Mouse (Mus musculus): Measurements from ENCODE around the gene Tbk1. TPM values are rescaled to one million over a fixed set of nuclear protein-coding genes. Genes with fewer than 3 reads are reported as not detected.

Tbk1 gene
- polyA plus RNA-seq, 2 experiments: 13.6 to 17.1 TPM

DNA sequence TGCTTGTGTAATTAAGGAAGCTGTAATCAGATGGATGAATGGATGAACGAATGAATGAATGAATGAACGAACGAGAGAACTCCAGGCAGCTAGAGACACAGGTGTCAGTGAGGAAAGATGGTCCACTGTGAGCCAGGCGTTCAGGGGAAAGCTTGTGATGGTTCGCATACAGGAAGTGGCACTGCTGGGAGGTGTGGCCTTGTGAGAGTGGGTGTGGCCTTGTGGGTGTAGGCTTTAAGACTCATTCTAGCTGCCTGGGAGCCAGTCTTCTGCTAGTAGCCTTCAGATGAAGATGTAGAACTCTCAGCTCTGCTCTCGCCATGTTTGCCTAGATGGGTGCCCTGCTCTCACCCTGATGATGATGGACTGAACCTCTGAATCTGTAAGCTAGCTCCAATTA is 59.5 kb downstream of the Tbk1 start:
- no peak overlapping the region for H3K27ac ChIP-seq
- H3K9ac ChIP-seq (replicated peaks): no peak overlapping the region
- peaks cover 0 to 3% of the 10 kb centered on the region in 2 experiments; a peak in 2 of 4 replicates for H3K4me1 ChIP-seq (replicated peaks; ENCODE audit: control insufficient read depth in 2 of 2, insufficient read depth in 2 of 2, low read length in 1 of 2)
- H3K4me2 ChIP-seq (ENCODE audit: low read depth): no peak overlapping the region
- no peak for ATAC-seq (ENCODE audit: insufficient read depth)
- 65% methylated on average over 6 of the region's 6 CpGs for WGBS (ENCODE audit: insufficient replicate concordance)
- peaks cover 1% of the 10 kb centered on the region; the same call in 1 of the 2 replicates for H3K27me3 ChIP-seq (ENCODE audit: control insufficient read depth, insufficient read depth, low read length)
- no peak overlapping the region for H3K4me3 ChIP-seq (ENCODE audit: insufficient read depth in 1 of 2, low read depth in 2 of 2, low read length in 2 of 2)
- TF ChIP-seq CTCF (IDR thresholded peaks at IDR 0.05; ENCODE audit: low read depth) (no peak), EP300 (IDR thresholded peaks at IDR 0.05; ENCODE audit: low read depth) (no peak)
- H3K9me3 ChIP-seq (ENCODE audit: control insufficient read depth, low read length): peaks cover 2% of the 10 kb centered on the region; the same call in 1 of the 2 replicates
- DNase-seq (ENCODE audit: low read depth in 3 of 3, low spot score in 3 of 3): no peak
- no peaks in the 10 kb centered on the region for H3K36me3 ChIP-seq (replicated peaks; ENCODE audit: control insufficient read depth, insufficient read depth, low read depth)

DNA sequence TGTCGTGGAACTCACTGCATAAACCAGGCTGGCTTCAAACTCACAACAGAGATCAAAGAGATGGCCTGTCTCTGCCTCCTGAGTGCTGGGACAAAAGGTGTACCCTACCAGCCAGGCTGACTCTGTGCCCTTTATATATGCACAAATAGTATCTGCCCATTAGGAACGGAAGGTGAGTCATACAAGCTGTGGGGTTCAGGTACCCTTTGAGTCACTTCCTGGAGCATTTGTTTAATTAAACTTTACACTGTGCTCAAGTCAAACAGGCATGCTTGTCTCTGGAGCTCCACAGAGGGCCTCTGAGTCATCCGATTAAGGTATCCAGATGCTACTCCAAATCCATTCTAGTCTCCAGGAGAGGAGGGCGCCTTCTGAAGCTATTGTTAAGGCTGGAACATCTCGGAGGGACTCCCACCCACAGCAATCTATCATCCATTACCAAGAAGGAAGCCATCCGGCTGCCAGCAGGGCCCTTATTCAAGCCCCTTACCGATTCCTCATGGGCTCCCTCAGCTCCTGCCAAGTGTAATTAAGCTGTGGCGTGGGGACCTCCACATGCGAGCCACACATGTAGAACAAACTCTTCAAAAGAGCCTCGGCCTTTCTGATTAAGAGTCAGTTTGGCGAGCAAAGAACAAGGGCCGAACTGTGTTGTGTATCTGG is 65.5 kb downstream of the Tbk1 start:
- peaks cover 0 to 3% of the 10 kb centered on the region in 2 experiments; a peak in 2 of 4 replicates for H3K4me1 ChIP-seq (replicated peaks; ENCODE audit: control insufficient read depth in 2 of 2, insufficient read depth in 2 of 2, low read length in 1 of 2)
- TF ChIP-seq EP300 (IDR thresholded peaks at IDR 0.05; ENCODE audit: low read depth) (no peak), CTCF (IDR thresholded peaks at IDR 0.05; ENCODE audit: low read depth) (no peak)
- H3K4me2 ChIP-seq (ENCODE audit: low read depth): no peak overlapping the region
- no peak overlapping the region for H3K4me3 ChIP-seq (ENCODE audit: insufficient read depth in 1 of 2, low read depth in 2 of 2, low read length in 2 of 2)
- ATAC-seq (ENCODE audit: insufficient read depth) (0 out of 2 replicates have a peak, but pooled peaks have one; percentile 8), DNase-seq (ENCODE audit: low read depth in 3 of 3, low spot score in 3 of 3) (no peak)
- H3K9ac ChIP-seq (replicated peaks): no peak overlapping the region
- no peak overlapping the region for H3K27ac ChIP-seq
- WGBS (ENCODE audit: insufficient replicate concordance): 59% methylated on average over 12 of the region's 12 CpGs
- H3K27me3 ChIP-seq (ENCODE audit: control insufficient read depth, insufficient read depth, low read length): no peaks in the 10 kb centered on the region
- no peaks in the 10 kb centered on the region for H3K9me3 ChIP-seq (ENCODE audit: control insufficient read depth, low read length)
- H3K36me3 ChIP-seq (replicated peaks; ENCODE audit: control insufficient read depth, insufficient read depth, low read depth): no peaks in the 10 kb centered on the region

DNA sequence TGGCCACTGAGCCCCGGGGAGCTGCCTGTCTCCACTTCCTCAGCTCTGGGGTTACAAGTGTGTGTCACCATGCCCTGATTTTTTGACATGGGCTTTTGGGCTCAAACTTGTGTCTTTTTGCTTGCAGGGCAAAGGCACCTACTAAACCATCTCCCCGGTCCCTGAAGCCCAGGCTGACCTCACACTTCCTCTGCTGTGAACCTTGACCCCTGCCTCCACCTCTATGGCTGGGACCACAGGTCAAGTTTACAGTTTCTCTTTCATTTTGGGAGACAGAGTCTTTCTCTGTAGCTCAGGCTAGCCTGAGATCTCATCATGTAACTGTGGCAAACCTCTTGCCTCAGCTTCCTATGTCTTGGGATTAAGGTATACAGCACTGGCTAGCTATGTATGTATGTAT is 66.9 kb downstream of the Tbk1 start:
- Histone ChIP-seq H3K4me2 (ENCODE audit: low read depth) (no peak overlapping the region), H3K4me1 (replicated peaks; ENCODE audit: control insufficient read depth in 2 of 2, insufficient read depth in 2 of 2, low read length in 1 of 2) (peaks cover 0 to 5% of the 10 kb centered on the region in 2 experiments; a peak in 2 of 4 replicates), H3K36me3 (replicated peaks; ENCODE audit: control insufficient read depth, insufficient read depth, low read depth) (no peaks in the 10 kb centered on the region), H3K9me3 (ENCODE audit: control insufficient read depth, low read length) (no peaks in the 10 kb centered on the region), H3K27ac (no peak overlapping the region), H3K4me3 (ENCODE audit: insufficient read depth in 1 of 2, low read depth in 2 of 2, low read length in 2 of 2) (no peak overlapping the region), H3K27me3 (ENCODE audit: control insufficient read depth, insufficient read depth, low read length) (no peaks in the 10 kb centered on the region), H3K9ac (replicated peaks) (no peak overlapping the region)
- DNase-seq (ENCODE audit: low read depth in 3 of 3, low spot score in 3 of 3): no peak
- ATAC-seq (ENCODE audit: insufficient read depth): no peak
- 39% methylated on average over 2 of the region's 2 CpGs for WGBS (ENCODE audit: insufficient replicate concordance)
- TF ChIP-seq EP300 (IDR thresholded peaks at IDR 0.05; ENCODE audit: low read depth): no peak
- TF ChIP-seq CTCF (IDR thresholded peaks at IDR 0.05; ENCODE audit: low read depth): no peak

DNA sequence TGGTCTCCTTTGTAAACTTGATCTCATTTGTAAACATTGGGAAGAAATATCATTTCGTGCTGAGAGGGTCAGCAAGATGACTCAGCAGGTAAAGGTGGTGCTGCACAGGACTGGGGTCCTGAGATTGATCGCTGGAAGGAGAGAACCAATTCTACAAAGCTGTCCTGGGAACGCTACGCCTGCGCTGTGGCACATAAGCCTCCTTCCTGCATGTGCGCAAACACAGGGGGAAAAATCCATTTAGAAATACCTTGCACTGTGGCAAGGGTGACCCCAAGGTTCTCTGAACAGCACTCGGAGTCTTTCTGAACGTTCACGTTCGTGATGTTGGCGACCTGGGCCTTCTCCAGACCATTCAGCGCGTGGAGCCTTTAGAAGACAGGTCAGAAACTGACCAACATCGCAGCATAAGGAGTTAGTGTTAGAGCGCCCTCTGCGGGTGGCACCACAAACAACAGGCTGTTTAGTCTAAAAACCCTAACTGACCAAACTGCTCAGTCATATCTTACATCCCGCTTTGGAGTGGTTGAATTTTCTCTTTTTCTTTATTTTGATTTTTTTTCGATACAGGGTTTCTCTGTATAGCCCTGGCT is 70.5 kb downstream of the Tbk1 start:
- Histone ChIP-seq H3K4me1 (replicated peaks; ENCODE audit: control insufficient read depth in 2 of 2, insufficient read depth in 2 of 2, low read length in 1 of 2) (peaks cover 0 to 3% of the 10 kb centered on the region in 2 experiments; a peak in 2 of 4 replicates), H3K4me2 (ENCODE audit: low read depth) (peak overlapping the region; percentile 20; the same call in 1 of the 2 replicates), H3K27ac (no peak overlapping the region), H3K36me3 (replicated peaks; ENCODE audit: control insufficient read depth, insufficient read depth, low read depth) (no peaks in the 10 kb centered on the region), H3K9me3 (ENCODE audit: control insufficient read depth, low read length) (no peaks in the 10 kb centered on the region), H3K4me3 (ENCODE audit: insufficient read depth in 1 of 2, low read depth in 2 of 2, low read length in 2 of 2) (no peak overlapping the region), H3K9ac (replicated peaks) (no peak overlapping the region), H3K27me3 (ENCODE audit: control insufficient read depth, insufficient read depth, low read length) (no peaks in the 10 kb centered on the region)
- ATAC-seq (ENCODE audit: insufficient read depth) (peak; percentile 60; the same call in 1 of the 2 replicates), DNase-seq (ENCODE audit: low read depth in 3 of 3, low spot score in 3 of 3) (peak; percentile 54 to 62 (median 61))
- TF ChIP-seq CTCF (IDR thresholded peaks at IDR 0.05; ENCODE audit: low read depth) (peak; percentile 93), EP300 (IDR thresholded peaks at IDR 0.05; ENCODE audit: low read depth) (no peak)
- WGBS (ENCODE audit: insufficient replicate concordance): 28% methylated on average over 18 of the region's 18 CpGs
